Mouse (Mus musculus): ENCODE data around the gene Hfm1. TPM values are rescaled to one million over a fixed set of nuclear protein-coding genes. Genes with fewer than 3 reads are reported as not detected.

Hfm1 gene
- 0.02 and 0.06 TPM in 2 replicates for polyA plus RNA-seq (2012; rRNA removed)
- polyA plus RNA-seq (2014; fragmentation: Nextera tagmentation; extraction: Ambion mirVana), result 0.09 TPM in 1 of 2 replicates, not detected in the other

DNA sequence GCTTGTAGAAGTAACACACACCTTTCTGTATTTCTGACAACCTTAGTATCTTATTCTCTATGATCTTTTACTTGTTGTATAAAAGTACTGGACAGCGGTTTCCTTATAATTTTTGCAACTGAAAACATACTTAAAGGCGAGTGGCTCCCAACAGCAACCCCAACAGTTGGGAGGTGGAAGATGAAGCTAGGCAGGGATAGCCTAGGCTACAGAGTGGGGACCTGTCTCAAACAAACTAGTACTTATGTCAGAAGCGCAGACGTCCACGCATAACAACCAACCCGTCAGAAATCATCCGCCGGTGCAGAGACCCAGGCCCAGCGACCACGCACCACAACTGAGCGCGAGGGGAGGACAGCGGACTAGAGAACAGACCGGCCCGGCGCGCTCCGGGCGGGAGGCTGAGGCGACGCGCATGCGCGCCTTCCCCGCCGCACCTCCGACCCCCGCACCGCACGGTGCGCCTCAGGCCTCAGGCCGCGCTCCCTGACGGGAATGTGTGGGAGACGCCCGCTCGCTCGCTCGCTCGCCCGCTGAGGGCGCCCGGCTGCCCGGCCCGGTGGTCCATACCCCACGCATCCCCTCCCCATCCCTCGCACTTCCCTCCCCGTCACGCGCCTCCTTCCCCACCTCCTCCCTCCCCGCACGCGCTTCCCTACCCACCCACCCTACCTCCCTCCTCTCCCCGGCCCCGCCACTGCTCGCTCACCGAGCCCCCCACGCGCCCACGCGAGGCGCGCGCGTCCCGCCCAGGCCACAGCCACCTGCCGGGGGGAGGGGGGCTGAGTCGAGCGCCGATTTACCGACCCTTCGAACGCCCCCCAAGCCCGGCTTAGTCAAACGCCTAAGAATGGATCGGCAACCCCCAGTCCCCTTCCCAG, at the start of gene Hfm1:
TSS of gene Hfm1 (minus strand) at position 834 of the 881 bp plus-strand sequence.
- ATAC-seq (ENCODE audit: insufficient read depth), result peak; percentile 88
- TF ChIP-seq EP300 (IDR thresholded peaks at IDR 0.05; ENCODE audit: low read depth) (no peak), CTCF (IDR thresholded peaks at IDR 0.05; ENCODE audit: low read depth) (no peak)

DNA sequence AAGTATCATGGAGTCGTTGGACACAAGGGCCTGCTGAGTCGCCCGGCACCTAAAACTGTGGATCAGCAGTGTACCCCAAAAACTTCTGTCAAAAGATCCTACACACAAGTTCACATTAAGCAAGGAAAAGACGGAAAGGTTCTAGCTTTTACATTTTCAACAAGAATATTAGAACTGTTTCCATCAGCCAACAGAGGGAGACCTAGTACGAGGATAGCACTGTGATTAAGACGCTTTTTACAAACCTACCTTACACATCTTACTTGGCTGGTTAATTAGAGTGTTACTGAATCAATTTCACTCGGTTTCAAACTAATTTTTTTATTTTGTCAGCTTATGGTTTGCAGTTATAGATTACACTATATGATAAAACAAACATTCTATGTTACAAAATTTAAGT, 47.8 kb upstream of the Hfm1 start:
- DNase-seq (ENCODE audit: low read depth in 3 of 3, low spot score in 3 of 3) (no peak), ATAC-seq (ENCODE audit: insufficient read depth) (no peak)
- Histone ChIP-seq H3K9ac (replicated peaks) (no peak overlapping the region), H3K36me3 (replicated peaks; ENCODE audit: control insufficient read depth, insufficient read depth, low read depth) (peaks cover 83% of the 10 kb centered on the region), H3K4me3 (ENCODE audit: insufficient read depth in 1 of 2, low read depth in 2 of 2, low read length in 2 of 2) (no peak overlapping the region), H3K27ac (no peak overlapping the region), H3K27me3 (ENCODE audit: control insufficient read depth, insufficient read depth, low read length) (no peaks in the 10 kb centered on the region), H3K9me3 (ENCODE audit: control insufficient read depth, low read length) (no peaks in the 10 kb centered on the region), H3K4me2 (ENCODE audit: low read depth) (no peak overlapping the region), H3K4me1 (replicated peaks; ENCODE audit: control insufficient read depth in 2 of 2, insufficient read depth in 2 of 2, low read length in 1 of 2) (no peaks in the 10 kb centered on the region)
- TF ChIP-seq EP300 (IDR thresholded peaks at IDR 0.05; ENCODE audit: low read depth) (no peak), CTCF (IDR thresholded peaks at IDR 0.05; ENCODE audit: low read depth) (no peak)
- 83% methylated on average over 7 of the region's 7 CpGs for WGBS (ENCODE audit: insufficient replicate concordance)

More for the DNA sequence above, at the start of gene Hfm1:
- Histone ChIP-seq H3K27me3 (ENCODE audit: control insufficient read depth, insufficient read depth, low read length) (no peaks in the 10 kb centered on the region), H3K4me1 (replicated peaks; ENCODE audit: control insufficient read depth in 2 of 2, insufficient read depth in 2 of 2, low read length in 1 of 2) (peaks cover 2 to 4% of the 10 kb centered on the region in 2 experiments; a peak in 3 of 4 replicates), H3K36me3 (replicated peaks; ENCODE audit: control insufficient read depth, insufficient read depth, low read depth) (no peaks in the 10 kb centered on the region), H3K9ac (replicated peaks) (peak within 1 kb of the TSS; percentile 43), H3K4me3 (ENCODE audit: insufficient read depth in 1 of 2, low read depth in 2 of 2, low read length in 2 of 2) (peak within 1 kb of the TSS; percentile 50 to 54), H3K9me3 (ENCODE audit: control insufficient read depth, low read length) (no peaks in the 10 kb centered on the region), H3K4me2 (ENCODE audit: low read depth) (peak within 1 kb of the TSS; percentile 74), H3K27ac (no peak within 1 kb of the TSS)
- WGBS (ENCODE audit: insufficient replicate concordance), result 1% methylated on average over 62 of the region's 76 CpGs
- peak in 2 of 3 experiments; percentile 6 to 28 for DNase-seq (ENCODE audit: low read depth in 3 of 3, low spot score in 3 of 3)

DNA sequence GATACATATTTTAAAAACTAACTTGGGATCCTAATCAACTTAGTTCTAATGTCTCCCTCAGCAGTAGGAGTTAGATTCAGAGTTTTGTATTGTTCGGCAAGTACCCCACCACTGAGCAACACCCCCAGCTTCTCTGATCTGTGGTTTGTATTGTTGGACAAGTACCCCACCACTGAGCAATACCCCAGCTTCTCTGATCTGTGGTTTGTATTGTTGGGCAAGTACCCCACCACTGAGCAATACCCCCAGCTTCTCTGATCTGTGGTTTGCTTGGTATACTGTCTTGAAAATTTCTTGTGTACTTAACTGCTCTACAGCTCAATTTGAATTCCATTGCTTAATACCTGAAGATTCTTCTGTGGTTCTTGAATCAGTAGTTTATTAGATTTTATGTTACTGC, 41.5 kb upstream of the Hfm1 start:
- Histone ChIP-seq H3K27ac (no peak overlapping the region), H3K36me3 (replicated peaks; ENCODE audit: control insufficient read depth, insufficient read depth, low read depth) (peaks cover 52% of the 10 kb centered on the region), H3K4me2 (ENCODE audit: low read depth) (no peak overlapping the region), H3K27me3 (ENCODE audit: control insufficient read depth, insufficient read depth, low read length) (no peaks in the 10 kb centered on the region), H3K4me3 (ENCODE audit: insufficient read depth in 1 of 2, low read depth in 2 of 2, low read length in 2 of 2) (no peak overlapping the region), H3K4me1 (replicated peaks; ENCODE audit: control insufficient read depth in 2 of 2, insufficient read depth in 2 of 2, low read length in 1 of 2) (peaks cover 9 to 11% of the 10 kb centered on the region in 2 experiments), H3K9ac (replicated peaks) (no peak overlapping the region), H3K9me3 (ENCODE audit: control insufficient read depth, low read length) (no peaks in the 10 kb centered on the region)
- no peak for DNase-seq (ENCODE audit: low read depth in 3 of 3, low spot score in 3 of 3)
- no peak for TF ChIP-seq EP300 (IDR thresholded peaks at IDR 0.05; ENCODE audit: low read depth)
- no peak for ATAC-seq (ENCODE audit: insufficient read depth)
- 69% methylated on average over 1 of the region's 1 CpGs for WGBS (ENCODE audit: insufficient replicate concordance)

DNA sequence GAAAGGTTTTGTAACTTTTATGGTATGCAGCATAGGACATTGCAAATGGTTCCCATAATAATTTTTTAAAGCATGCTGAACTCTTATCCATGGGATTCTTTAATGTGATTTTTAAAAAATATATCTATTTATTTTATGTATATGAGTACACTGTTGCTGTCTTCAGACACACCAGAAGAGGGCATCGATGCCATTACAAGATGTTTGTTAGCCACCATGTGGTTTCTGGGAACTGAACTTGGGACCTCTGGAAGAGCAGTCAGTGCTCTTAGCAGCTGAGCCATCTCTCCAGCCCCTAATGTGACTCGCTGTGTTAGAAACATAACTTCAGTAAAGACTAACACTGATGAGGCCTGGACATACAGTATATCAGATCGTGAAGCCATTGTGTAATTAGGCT, 40.3 kb upstream of the Hfm1 start:
- no peak for DNase-seq (ENCODE audit: low read depth in 3 of 3, low spot score in 3 of 3)
- ATAC-seq (ENCODE audit: insufficient read depth), result no peak
- peaks cover 45% of the 10 kb centered on the region for H3K36me3 ChIP-seq (replicated peaks; ENCODE audit: control insufficient read depth, insufficient read depth, low read depth)
- H3K4me3 ChIP-seq (ENCODE audit: insufficient read depth in 1 of 2, low read depth in 2 of 2, low read length in 2 of 2), result no peak overlapping the region
- WGBS (ENCODE audit: insufficient replicate concordance), result 72% methylated on average over 3 of the region's 3 CpGs
- H3K4me2 ChIP-seq (ENCODE audit: low read depth), result peak overlapping the region; percentile 6; the same call in 1 of the 2 replicates
- no peaks in the 10 kb centered on the region for H3K27me3 ChIP-seq (ENCODE audit: control insufficient read depth, insufficient read depth, low read length)
- TF ChIP-seq EP300 (IDR thresholded peaks at IDR 0.05; ENCODE audit: low read depth) (no peak), CTCF (IDR thresholded peaks at IDR 0.05; ENCODE audit: low read depth) (0 out of 2 replicates have a peak, but pooled peaks have one; percentile 4)
- no peak overlapping the region for H3K9ac ChIP-seq (replicated peaks)
- H3K9me3 ChIP-seq (ENCODE audit: control insufficient read depth, low read length), result no peaks in the 10 kb centered on the region
- no peak overlapping the region for H3K27ac ChIP-seq
- peaks cover 9 to 11% of the 10 kb centered on the region in 2 experiments for H3K4me1 ChIP-seq (replicated peaks; ENCODE audit: control insufficient read depth in 2 of 2, insufficient read depth in 2 of 2, low read length in 1 of 2)

DNA sequence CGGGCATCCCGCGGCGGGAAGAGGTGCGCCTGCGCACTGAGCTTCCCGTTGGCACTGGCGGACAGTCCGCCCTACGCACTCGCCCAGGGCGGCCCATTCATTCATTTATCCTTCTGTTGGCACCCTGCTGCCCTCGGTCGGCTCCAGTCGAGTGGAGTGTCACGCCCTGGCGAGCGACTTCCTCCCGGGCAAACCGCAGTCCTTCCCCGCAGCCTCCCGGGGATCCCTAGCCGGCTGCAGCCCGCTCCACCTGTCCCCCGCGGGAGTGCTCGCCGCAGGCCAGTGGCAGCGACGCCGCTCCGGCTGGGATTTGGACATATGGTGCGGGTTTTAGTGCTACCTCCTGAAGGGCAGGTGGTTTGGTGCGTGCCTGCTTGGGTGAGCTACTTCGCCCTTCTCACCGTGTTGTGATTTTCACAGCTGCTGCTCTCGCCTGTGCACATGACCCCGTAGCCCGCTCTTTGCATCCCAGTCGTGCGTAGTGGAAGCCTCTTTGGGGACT, 38.4 kb upstream of the Hfm1 start:
- WGBS (ENCODE audit: insufficient replicate concordance), result under 1% methylated on average over 41 of the region's 41 CpGs
- DNase-seq (ENCODE audit: low read depth in 3 of 3, low spot score in 3 of 3), result peak in 2 of 3 experiments; percentile 56 to 58
- peak; percentile 91 for ATAC-seq (ENCODE audit: insufficient read depth)

More for the DNA sequence above, 38.4 kb upstream of the Hfm1 start:
- H3K27ac ChIP-seq, result peak overlapping the region; percentile 68
- H3K4me1 ChIP-seq (replicated peaks; ENCODE audit: control insufficient read depth in 2 of 2, insufficient read depth in 2 of 2, low read length in 1 of 2), result peaks cover 9 to 11% of the 10 kb centered on the region in 2 experiments
- peak overlapping the region; percentile 85 for H3K4me2 ChIP-seq (ENCODE audit: low read depth)
- H3K36me3 ChIP-seq (replicated peaks; ENCODE audit: control insufficient read depth, insufficient read depth, low read depth), result peaks cover 28% of the 10 kb centered on the region
- H3K4me3 ChIP-seq (ENCODE audit: insufficient read depth in 1 of 2, low read depth in 2 of 2, low read length in 2 of 2), result peak overlapping the region; percentile 75 to 84
- no peak for TF ChIP-seq CTCF (IDR thresholded peaks at IDR 0.05; ENCODE audit: low read depth)
- TF ChIP-seq EP300 (IDR thresholded peaks at IDR 0.05; ENCODE audit: low read depth), result no peak
- H3K27me3 ChIP-seq (ENCODE audit: control insufficient read depth, insufficient read depth, low read length), result no peaks in the 10 kb centered on the region
- H3K9ac ChIP-seq (replicated peaks), result peak overlapping the region; percentile 84
- no peaks in the 10 kb centered on the region for H3K9me3 ChIP-seq (ENCODE audit: control insufficient read depth, low read length)

Data from liver, embryonic 14.5 days (tissue).